Mouse (Mus musculus) right cerebral cortex, postnatal 25 days (tissue): ENCODE measurements around the gene Ryk.
"Not testable (repeated sequence)": the region's sequence is repeated elsewhere in the genome, so short reads cannot be mapped to it uniquely, and the experiment has no call there.

Experiments
- DNase-seq: peaks from one replicate; pipeline ENCODE4 v3.0.0; 2022

Gene Ryk

DNA sequence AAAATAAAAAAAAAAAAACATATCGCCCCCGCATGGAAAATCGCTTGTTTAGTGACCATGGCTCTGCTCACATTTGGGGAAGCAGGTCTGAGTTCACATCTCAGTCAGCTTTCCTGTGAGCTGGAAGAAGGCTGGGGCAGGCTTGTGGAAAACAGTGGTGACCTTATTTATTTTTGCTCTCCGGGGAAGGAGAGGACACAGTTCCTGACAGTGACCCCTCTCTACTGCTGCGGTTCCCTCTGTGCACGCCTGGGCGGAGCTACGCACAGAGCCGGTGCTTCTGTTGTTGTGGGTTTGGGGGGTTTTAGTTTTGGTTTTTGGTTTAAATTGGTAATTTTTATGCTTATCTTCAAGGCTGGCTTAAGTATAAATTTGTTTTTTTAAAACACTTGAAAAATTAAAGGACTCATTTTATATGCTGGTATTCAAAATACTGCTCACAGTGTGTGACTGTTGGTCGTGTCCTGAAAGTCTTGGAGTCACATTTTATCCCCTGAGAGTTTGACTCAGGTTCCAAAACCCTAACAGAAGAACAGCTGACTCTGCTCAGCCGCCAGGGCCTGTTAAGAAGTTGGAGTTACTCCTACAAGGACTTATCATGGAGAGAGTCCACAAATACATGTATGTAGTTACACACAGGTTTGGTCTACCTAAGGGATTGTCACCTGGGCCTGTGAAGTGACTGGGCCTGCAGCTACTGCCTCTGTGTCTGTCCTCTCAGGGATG, 73.0 kb downstream of the Ryk start:
- DNase-seq, result no peak

GRCm38 (mm10) chr9:102911526-102911925, 76.8 kb downstream of the Ryk start:
- DNase-seq, result no peak

- DNase-seq, result no peak
Measured at GRCm38 (mm10) chr9:102912516-102913035, 77.9 kb downstream of the Ryk start.

GRCm38 (mm10) chr9:102913597-102913996, 78.9 kb downstream of the Ryk start:
- not testable (repeated sequence) for DNase-seq

GRCm38 (mm10) chr9:102914583-102914982, 79.9 kb downstream of the Ryk start:
- no peak for DNase-seq

DNA sequence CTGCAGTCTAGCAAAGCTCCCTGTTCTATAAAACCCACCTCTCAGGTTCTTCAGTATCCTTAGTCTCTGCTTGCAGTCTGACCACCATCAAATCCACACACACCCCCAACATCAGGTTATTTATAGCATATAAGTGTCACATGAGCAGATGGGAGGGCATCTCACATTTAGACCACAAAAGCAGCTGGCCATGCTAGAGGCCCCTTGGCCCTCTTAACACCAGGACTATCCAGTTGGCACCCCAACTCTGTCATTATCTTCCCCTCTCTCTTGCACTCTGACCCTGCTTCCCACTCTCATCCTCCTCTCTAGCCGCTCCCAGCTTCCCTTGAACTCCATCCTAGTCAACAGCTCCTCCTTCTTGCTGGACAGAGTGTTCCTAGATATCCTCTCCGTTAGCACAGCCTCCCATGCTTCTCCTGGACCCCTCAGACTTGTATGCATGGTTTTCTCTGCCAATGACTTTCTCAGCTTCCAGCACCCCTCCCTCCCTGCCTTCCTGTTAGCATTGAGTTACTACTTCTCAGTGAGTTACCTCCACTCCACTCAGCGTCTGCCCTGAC, 80.7 kb downstream of the Ryk start:
- no peak for DNase-seq

GRCm38 (mm10) chr9:102916076-102916475, 81.4 kb downstream of the Ryk start:
- DNase-seq, result no peak

DNA sequence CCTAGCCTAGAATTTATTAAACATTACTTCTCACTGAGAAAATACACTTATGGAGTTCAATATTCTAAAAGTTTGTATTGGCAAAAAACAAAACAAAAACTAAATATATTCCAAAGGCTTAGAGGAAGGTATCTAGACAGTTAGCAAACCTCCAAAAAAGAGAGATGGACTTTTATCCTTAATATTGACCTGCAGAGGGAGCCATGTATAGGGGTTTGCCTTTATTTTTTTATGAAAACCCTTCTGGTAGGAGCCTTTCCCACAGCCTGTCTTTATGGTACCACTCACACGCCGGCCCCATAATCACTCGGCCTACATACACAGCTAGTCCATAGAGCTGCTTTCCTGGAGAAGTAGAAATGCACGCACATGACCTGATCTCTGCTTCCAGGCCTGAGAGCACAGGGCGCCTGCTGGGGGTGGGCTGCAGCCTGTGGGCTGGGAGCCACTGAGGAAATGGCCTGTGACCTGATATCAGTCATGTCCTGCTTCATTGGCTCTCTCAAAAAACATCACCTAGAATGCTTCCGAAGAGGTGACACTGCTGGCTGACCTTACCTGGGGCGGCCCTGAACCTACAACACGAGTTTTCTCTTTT, 82.9 kb downstream of the Ryk start:
- DNase-seq, result no peak

DNA sequence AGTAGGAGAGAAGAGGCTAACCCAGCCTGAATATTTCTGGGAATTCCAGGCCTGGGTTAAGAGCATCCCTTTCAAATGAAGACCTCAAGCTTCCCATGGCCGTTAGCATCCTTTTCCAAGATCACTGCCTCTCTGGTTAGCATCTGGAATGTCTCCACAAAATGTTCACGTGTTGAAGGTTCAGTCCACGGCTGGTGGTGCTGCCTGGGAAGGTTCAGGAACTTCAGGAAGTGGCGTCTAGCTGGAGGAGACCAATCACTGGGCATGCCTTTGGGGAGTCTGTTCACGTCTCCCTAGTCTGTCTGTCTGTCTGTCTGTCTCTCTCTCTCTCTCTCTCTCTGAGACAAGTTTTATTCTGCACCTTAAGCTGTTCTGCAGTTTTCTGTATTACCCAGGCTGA, 84.8 kb downstream of the Ryk start:
- no peak for DNase-seq

GRCm38 (mm10) chr9:102921791-102922190, 87.1 kb downstream of the Ryk start:
- no peak for DNase-seq

GRCm38 (mm10) chr9:102922866-102923434, 88.2 kb downstream of the Ryk start:
- DNase-seq, result no peak

DNA sequence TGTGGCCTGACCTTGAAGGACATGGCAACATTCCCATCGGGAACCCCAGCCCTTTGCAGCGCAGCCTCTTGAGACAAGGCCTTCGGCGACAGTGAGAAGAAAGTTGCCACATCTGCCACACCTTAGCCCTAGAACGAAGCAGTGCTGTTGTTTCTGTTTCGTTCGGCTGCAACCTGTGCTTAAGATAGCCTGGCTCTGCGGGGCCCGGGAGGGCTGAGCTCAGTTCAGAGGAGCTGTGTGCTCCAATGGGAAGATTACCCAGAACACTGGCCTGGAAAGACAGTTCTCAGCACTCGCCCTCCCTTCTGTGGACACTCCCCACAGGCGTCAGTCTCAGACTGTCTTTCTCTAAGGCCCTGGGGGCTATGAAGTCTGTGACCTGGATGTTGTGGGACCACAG, 89.1 kb downstream of the Ryk start:
- no peak for DNase-seq

- no peak for DNase-seq
Measured at GRCm38 (mm10) chr9:102924627-102925316, 90.1 kb downstream of the Ryk start.

DNA sequence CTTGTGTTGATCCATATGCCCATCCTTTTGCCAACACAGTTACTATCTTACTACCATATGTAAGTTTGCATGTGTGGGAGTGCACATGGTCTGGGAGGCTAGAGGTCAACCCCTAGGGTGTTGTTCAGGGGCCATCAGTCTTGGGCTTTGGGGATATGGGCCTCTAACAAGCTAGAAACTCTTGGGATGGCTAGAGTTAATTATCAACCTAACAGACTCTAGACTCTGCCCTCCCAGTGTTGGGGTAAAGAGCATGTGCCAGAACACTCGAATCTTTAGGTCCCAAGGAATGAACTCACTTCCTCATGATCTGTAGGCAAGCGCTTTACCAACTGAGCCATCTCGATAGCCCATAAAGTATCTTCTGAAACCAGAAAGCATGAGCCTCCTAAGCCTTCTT, 91.4 kb downstream of the Ryk start:
- DNase-seq, result no peak

- no peak for DNase-seq
Measured at GRCm38 (mm10) chr9:102929776-102930175, 95.1 kb downstream of the Ryk start.

- DNase-seq, result no peak
Measured at GRCm38 (mm10) chr9:102933925-102934721, 99.4 kb downstream of the Ryk start.

- no peak for DNase-seq
Measured at GRCm38 (mm10) chr9:102942221-102942620, 107.5 kb downstream of the Ryk start.

DNA sequence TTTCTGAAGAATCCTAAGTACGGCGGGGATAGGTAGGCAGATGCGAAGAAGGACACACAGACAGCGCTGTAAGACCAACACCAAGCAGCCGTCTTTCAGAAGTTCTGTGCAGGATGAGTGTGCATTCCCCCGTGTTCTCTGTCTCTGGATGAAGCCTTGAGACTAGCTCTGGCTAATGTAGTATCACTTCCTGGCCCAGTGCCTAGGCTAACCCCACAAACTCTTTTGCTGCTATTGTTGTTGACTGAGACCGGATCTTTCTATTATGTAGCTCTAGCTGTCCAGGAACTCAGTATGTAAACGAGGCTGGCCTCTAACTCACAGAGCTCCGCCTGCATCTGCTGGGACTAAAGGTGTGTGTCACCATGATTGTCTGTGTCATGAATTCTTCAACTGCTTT, 110.2 kb downstream of the Ryk start:
- DNase-seq, result no peak

DNA sequence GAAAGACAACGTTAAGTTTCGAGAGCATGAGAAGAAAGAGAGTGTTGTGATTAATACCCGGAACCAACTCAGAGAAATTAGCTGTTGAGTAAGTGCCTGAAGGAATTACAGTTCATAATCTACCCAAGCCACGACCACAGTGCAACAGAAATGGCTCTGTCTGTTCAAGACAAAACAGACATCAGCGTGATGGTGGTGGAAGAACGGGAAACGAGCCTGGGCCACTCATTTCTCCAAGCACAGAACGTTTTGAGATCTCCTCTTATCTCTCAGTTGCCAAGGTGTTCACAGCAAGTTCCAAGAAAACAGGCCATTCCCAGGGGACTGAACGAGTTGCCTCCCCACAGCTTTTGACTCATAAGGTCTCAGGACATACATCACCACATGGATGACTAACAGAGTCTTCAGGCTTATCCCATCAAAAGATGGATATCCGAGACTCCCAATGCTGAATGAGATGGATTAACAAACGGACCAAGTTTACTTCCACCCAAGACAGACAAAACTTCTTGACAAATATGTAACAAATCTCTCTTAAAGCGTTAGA, 111.8 kb downstream of the Ryk start:
- no peak for DNase-seq

DNA sequence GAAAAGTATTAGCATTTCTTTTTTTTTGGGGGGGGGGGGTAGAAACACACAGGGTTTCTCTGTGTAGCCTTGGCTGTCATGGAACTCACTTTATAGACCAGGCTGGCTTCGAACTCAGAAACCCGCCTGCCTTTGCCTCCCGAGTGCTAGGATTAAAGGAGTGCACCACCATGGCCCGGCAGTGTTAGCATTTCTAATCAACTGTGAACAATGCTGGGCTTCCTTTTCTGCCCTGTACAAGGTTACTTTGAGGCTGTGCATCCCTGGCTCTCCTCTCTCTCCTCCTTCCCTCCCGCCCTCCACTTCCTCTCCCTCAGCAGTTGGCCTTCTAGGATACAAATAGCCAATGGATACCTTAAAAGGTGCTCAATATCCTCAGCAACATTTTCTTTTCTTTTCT, 114.0 kb downstream of the Ryk start:
- DNase-seq, result no peak

- DNase-seq, result no peak
Measured at GRCm38 (mm10) chr9:102951091-102951994, 116.6 kb downstream of the Ryk start.
